Mouse (Mus musculus) spleen, adult 2 months (tissue): Measurements from ENCODE around the gene Psmb9.

Source experiments
- CTCF ChIP-seq: fragments of 200-500 bp; IDR thresholded peaks from 2 replicates; pipeline ENCODE4 v1.5.1; 2011; ENCODE audit warnings: mild to moderate bottlenecking, inconsistent platforms; ENCODE audit not compliant: insufficient read depth, insufficient read length, insufficient replicate concordance; ENCODE audit errors: extremely low read depth
- POLR2A ChIP-seq: fragments of 200-500 bp; IDR thresholded peaks from 2 replicates; pipeline ENCODE4 v1.6.1; 2011; ENCODE audit warnings: low read depth, low read length, inconsistent platforms

DNA sequence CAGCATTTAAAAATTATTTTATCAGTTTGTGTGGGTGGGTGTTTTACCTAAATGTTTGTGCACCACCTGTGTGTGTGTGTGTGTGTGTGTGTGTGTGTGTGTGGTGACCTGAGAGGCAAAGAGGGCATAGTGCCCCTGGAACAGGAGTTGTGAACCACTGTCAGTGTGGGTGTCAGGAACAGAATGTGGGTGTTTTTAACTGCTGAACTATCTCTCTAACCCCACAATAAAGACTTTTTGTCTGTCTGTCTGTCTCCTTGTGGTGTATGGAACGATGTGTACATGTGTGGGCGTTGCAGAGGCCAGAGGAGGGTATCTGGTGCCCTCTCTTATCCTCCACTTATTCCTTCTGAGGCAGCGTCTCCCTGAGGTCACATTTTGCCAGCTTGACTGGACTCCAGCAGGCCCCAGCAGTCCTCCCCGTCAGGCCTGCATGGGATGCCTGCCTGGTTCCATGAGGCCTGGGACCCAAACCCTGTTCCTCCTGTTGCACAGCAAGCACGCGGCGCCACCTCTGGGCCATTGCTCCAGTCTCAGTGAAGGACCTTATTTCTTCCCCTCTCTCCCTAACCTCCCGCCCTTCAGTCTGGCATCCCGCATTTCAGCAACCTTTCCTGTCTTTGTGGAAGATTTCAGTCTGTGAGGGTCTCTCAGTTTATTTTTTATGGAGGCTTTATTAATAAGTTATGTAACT, 23.2 kb downstream of the Psmb9 start:
- peak; percentile 71; the same call in 1 of the 2 replicates for TF ChIP-seq CTCF
- no peak for TF ChIP-seq POLR2A
